Mouse (Mus musculus): ENCODE measurements around the gene Stat5b. TPM values are rescaled to one million over a fixed set of nuclear protein-coding genes. Genes with fewer than 3 reads are reported as not detected.

Stat5b gene
- total and polyA plus RNA-seq, 3 experiments, result 29.3 to 37.0 (median 32.3) TPM

- TF ChIP-seq JUND (IDR thresholded peaks at IDR 0.05; ENCODE audit: low read depth, low read length), result no peak
- no peak for TF ChIP-seq POLR2AphosphoS2 (IDR thresholded peaks at IDR 0.05; ENCODE audit: low read length)
- no peak for TF ChIP-seq ZMIZ1 (IDR thresholded peaks at IDR 0.05; ENCODE audit: low read depth, low read length)
- TF ChIP-seq USF2 (IDR thresholded peaks at IDR 0.05; ENCODE audit: borderline replicate concordance in 1 of 2, insufficient read depth in 1 of 2, low read depth in 1 of 2, low read length in 2 of 2), result no peak
- no peak for TF ChIP-seq ZC3H11A (IDR thresholded peaks at IDR 0.05; ENCODE audit: low read depth, low read length)
- TF ChIP-seq POLR2A (IDR thresholded peaks at IDR 0.05; ENCODE audit: control insufficient read depth in 1 of 2, insufficient read depth in 1 of 2, low read depth in 1 of 2, low read length in 2 of 2, poor library complexity in 1 of 2), result no peak
- TF ChIP-seq NELFE (IDR thresholded peaks at IDR 0.05; ENCODE audit: low read depth, low read length), result no peak
- no peak for TF ChIP-seq MXI1 (IDR thresholded peaks at IDR 0.05; ENCODE audit: low read depth, low read length)
- no peak for TF ChIP-seq MYC (IDR thresholded peaks at IDR 0.05; ENCODE audit: low read depth, low read length)
- TF ChIP-seq GABPA (IDR thresholded peaks at IDR 0.05; ENCODE audit: low read depth, low read length), result no peak
- no peak for TF ChIP-seq TCF12 (IDR thresholded peaks at IDR 0.05; ENCODE audit: low read depth, low read length)
- TF ChIP-seq ZKSCAN1 (IDR thresholded peaks at IDR 0.05; ENCODE audit: low read depth, low read length), result no peak
- no peak for TF ChIP-seq ELF1 (IDR thresholded peaks at IDR 0.05; ENCODE audit: low read depth, low read length)
- TF ChIP-seq MAFK (IDR thresholded peaks at IDR 0.05; ENCODE audit: borderline replicate concordance, low read depth, low read length), result no peak
- no peak for TF ChIP-seq RAD21 (IDR thresholded peaks at IDR 0.05; ENCODE audit: low read depth, low read length)
- no peak for TF ChIP-seq USF1 (IDR thresholded peaks at IDR 0.05; ENCODE audit: low read depth, low read length)
- no peak for TF ChIP-seq E2F4 (IDR thresholded peaks at IDR 0.05; ENCODE audit: borderline replicate concordance, low read depth, low read length)
- peaks cover 0 to 3% of the 10 kb centered on the region in 2 experiments; a peak in 2 of 4 replicates for H3K4me1 ChIP-seq (ENCODE audit: control insufficient read depth in 1 of 2, insufficient read depth in 2 of 2, low read length in 2 of 2)
- no peak for DNase-seq (ENCODE audit: low read depth, low spot score)
Observed at GRCm38 (mm10) chr11:100766726-100767125, 83.8 kb downstream of the Stat5b start.

GRCm38 (mm10) chr11:100762831-100763230 is 87.7 kb downstream of the Stat5b start, which contains the start of gene Hcrt:
Hcrt (minus strand) TSS chr11:100762931.
- H3K27me3 ChIP-seq (ENCODE audit: control insufficient read depth in 1 of 2, insufficient read depth in 2 of 2, low read length in 2 of 2), result peaks cover 3 to 4% of the 10 kb centered on the region in 2 experiments; a peak in 2 of 4 replicates
- TF ChIP-seq POLR2A (IDR thresholded peaks at IDR 0.05; ENCODE audit: control insufficient read depth in 1 of 2, insufficient read depth in 1 of 2, low read depth in 1 of 2, low read length in 2 of 2, poor library complexity in 1 of 2) (no peak), BHLHE40 (IDR thresholded peaks at IDR 0.05; ENCODE audit: borderline replicate concordance, low read depth, low read length) (no peak), MXI1 (IDR thresholded peaks at IDR 0.05; ENCODE audit: low read depth, low read length) (no peak), TBP (IDR thresholded peaks at IDR 0.05; ENCODE audit: low read depth, low read length) (no peak), RCOR1 (IDR thresholded peaks at IDR 0.05; ENCODE audit: low read depth, low read length) (no peak), ZMIZ1 (IDR thresholded peaks at IDR 0.05; ENCODE audit: low read depth, low read length) (no peak), KAT2A (conservative IDR thresholded peaks at IDR 0.05; ENCODE audit: low read depth, low read length) (no peak), ETS1 (IDR thresholded peaks at IDR 0.05; ENCODE audit: low read depth, low read length) (no peak), CHD2 (IDR thresholded peaks at IDR 0.05; ENCODE audit: low read length) (no peak), CTCF (IDR thresholded peaks at IDR 0.05 in 2 of 3, conservative IDR thresholded peaks at IDR 0.05 in 1 of 3; ENCODE audit: control insufficient read depth in 1 of 3, insufficient read depth in 1 of 3, low read depth in 2 of 3, low read length in 3 of 3, poor library complexity in 1 of 3, severe bottlenecking in 1 of 3) (no peak), NELFE (IDR thresholded peaks at IDR 0.05; ENCODE audit: low read depth, low read length) (no peak), NRF1 (IDR thresholded peaks at IDR 0.05; ENCODE audit: insufficient read depth, low read depth, low read length, poor library complexity, severe bottlenecking) (no peak), JUND (IDR thresholded peaks at IDR 0.05; ENCODE audit: low read depth, low read length) (no peak), ZKSCAN1 (IDR thresholded peaks at IDR 0.05; ENCODE audit: low read depth, low read length) (no peak)

More at GRCm38 (mm10) chr11:100766726-100767125, 83.8 kb downstream of the Stat5b start:
- Histone ChIP-seq H3K9ac (ENCODE audit: control insufficient read depth, low read depth, low read length, poor library complexity, severe bottlenecking) (no peak overlapping the region), H3K27ac (ENCODE audit: control insufficient read depth, low read depth, low read length) (no peak overlapping the region), H3K9me3 (replicated peaks; ENCODE audit: insufficient read depth, low read length) (no peaks in the 10 kb centered on the region), H3K27me3 (ENCODE audit: control insufficient read depth in 1 of 2, insufficient read depth in 2 of 2, low read length in 2 of 2) (peaks cover 0 to 3% of the 10 kb centered on the region in 2 experiments; a peak in 1 of 4 replicates), H3K36me3 (ENCODE audit: control insufficient read depth in 1 of 2, insufficient read depth in 2 of 2, low read length in 2 of 2) (no peaks in the 10 kb centered on the region), H3K79me2 (ENCODE audit: control insufficient read depth, insufficient read depth, low read length, poor library complexity) (no peaks in the 10 kb centered on the region; the same call in 1 of the 2 replicates), H3K4me3 (ENCODE audit: control insufficient read depth in 1 of 2, insufficient read depth in 1 of 2, low read depth in 2 of 2, low read length in 2 of 2) (no peak overlapping the region)

More at GRCm38 (mm10) chr11:100762831-100763230, 87.7 kb downstream of the Stat5b start, which contains the start of gene Hcrt:
- no peak for DNase-seq (ENCODE audit: low read depth, low spot score)
- no peaks in the 10 kb centered on the region for H3K9me3 ChIP-seq (replicated peaks; ENCODE audit: insufficient read depth, low read length)
- H3K4me3 ChIP-seq (ENCODE audit: control insufficient read depth in 1 of 2, insufficient read depth in 1 of 2, low read depth in 2 of 2, low read length in 2 of 2), result no peak within 1 kb of the TSS
- no peaks in the 10 kb centered on the region for H3K4me1 ChIP-seq (ENCODE audit: control insufficient read depth in 1 of 2, insufficient read depth in 2 of 2, low read length in 2 of 2)
- no peaks in the 10 kb centered on the region for H3K36me3 ChIP-seq (ENCODE audit: control insufficient read depth in 1 of 2, insufficient read depth in 2 of 2, low read length in 2 of 2)
- H3K27ac ChIP-seq (ENCODE audit: control insufficient read depth, low read depth, low read length), result no peak within 1 kb of the TSS
- no peak within 1 kb of the TSS for H3K9ac ChIP-seq (ENCODE audit: control insufficient read depth, low read depth, low read length, poor library complexity, severe bottlenecking)
- H3K79me2 ChIP-seq (ENCODE audit: control insufficient read depth, insufficient read depth, low read length, poor library complexity), result no peaks in the 10 kb centered on the region

Measured in MEL (cell line).